Mouse (Mus musculus) activated CD4-positive, CD25-positive, alpha-beta regulatory T cell, adult 9 weeks (primary cell): Measurements from ENCODE around the gene Klhl9. TPM values are rescaled to one million over a fixed set of nuclear protein-coding genes. Genes with fewer than 3 reads are reported as not detected.

ENCODE experiments used
- polyA plus RNA-seq: library from polyadenylated mRNA; unstranded; fragments of 100-300 nt; shearing (Covaris generic); gene quantifications from one replicate; pipeline ENCODE4 v1.2.1, GENCODE M21; 2017

Gene Klhl9
- 20.7 TPM for polyA plus RNA-seq

DNA sequence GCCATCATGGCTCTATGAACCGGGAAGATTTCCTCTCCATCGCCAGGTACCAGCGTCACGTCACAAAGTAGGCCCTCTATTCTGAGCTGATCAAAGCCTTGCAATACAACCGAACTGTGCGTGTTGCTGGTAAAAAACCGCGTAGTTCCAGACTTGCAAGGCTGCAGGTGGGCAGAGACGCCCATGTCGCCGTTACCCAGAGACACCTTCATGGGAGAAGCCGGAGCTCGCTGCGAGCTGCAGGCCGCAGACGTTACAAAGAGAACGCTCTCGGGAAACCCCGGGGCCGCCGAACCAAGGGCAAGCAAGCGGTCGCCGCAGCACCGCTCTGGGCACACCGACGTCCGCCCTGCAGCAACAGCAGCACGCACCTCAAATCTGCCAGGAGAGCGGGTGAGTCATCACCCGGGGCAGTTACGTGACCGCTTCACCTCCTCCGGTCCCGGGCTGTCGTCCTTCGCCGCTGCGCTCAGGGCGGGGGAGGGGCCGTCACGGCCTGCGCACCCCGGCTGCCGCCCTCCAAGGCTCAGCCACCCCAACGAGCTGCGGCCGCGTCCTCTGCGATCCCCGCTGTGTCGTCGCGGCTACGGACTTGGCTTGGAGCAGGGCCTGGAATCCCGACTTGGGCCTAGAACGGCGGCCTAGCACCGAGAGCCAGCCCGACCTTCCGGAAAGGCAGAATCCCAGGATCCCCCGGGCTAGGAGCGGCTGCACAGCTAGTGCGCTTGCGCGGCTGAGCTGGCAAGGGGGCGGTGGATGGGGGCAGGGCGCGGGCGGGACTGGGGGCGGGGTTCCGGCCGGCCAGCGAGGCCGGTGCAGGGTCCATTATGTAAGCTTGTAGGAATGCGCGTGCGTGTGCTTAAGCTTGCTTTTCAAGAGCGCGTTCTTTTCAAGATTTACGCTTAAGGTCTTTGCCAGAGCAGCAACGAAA lies at the start of gene Klhl9, which contains the start of gene Gm26566:
Gene Klhl9 (minus strand): TSS at position 675 of the 931 bp plus-strand sequence.
Gene Gm26566 (plus strand): TSS at position 15 of the 931 bp plus-strand sequence.

DNA sequence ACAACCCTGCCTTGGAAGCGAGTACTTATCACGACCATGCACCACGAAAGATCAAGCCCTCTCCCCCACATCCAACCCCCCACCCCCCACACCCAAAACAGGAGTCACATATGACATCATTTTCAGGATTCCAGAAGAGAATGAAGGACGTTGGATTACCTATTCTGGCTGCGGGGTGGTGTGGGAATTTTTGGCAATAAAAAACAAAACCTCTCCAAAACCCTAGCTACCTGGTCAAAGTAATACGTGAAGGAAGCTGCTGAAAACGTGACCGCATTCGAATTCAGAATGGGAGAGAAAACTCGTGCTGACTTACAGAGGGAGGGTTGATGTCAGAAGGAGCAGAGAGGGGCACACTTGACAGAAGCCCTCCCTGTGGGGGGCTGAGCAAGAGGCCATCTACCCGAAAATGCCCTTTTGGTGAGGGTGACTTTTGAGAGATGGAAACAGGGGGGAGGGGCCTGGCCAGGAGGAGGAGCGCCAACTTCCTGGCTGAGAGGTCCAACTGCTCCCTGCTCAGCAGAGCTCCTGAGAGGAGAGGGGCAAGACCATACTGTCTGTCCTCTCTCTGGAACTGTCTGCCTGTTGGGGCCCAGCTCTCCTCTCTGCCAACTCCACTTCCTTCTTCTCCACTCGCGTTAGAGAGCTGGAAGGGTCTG lies 37.5 kb upstream of the Klhl9 start, which contains the start of gene Gm13283:
Gene Gm13283 (plus strand): TSS at position 510 of the 659 bp plus-strand sequence.

DNA sequence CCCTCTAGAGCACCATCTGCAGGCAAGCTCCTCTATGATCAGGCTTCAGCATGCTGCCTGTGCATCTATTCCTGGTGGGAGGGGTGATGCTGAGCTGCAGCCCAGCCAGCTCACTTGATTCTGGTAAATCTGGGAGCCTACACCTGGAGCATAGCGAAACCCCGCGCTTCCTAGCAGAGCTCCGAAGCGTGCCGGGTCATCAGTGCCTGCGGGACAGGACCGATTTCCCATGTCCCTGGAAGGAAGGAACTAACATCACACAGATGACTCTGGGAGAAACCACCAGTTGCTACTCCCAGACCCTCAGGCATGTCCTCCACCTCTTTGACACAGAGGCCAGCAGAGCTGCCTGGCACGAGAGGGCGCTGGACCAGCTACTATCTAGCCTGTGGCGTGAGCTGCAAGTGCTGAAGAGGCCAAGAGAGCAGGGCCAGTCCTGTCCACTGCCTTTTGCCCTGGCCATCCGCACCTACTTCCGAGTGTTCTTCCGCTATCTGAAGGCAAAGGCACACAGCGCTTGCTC lies 32.6 kb upstream of the Klhl9 start, which contains the start of gene Gm13271:
Gene Gm13271 (plus strand): TSS at position 51 of the 523 bp plus-strand sequence.

DNA sequence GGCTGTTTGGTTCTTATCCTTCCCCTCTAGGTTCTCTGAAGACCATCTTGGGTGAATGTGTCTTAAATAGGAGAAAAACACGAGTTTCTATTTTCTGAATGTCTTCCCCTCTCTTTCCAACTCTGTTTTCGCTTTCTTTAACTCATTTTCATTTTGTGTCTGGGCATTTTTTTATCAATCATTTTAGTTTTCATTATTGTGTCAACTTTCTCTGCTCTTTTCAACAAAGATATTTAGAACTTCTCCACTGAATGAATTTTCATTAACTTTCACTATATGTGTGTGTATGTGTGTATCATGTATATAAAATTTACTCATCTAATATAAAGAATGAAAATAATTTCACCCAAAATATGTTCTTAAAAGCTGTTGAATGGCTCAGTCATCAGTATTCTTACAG lies 31.0 kb downstream of the Klhl9 start, which contains the start of gene Ifnab:
Gene Ifnab (minus strand): TSS at position 101 of the 400 bp plus-strand sequence.

DNA sequence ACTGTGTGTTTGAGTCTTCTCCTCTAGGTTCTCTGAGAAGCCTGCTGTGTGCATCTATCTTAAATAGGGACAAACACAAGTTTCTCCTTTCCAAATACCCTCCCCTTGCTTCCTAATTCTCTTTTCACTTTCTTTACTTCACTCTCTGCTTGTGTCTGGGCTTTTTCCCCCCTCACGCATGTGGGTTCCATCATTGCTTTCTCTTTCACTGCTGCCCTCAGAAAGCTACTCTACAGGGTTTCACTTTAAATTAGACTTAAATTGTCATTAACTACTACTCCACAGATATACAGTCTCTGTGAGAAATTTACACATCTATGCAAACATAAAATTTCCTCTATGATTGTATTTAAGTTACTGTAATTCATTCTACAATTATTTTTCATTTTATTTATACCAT lies 38.5 kb downstream of the Klhl9 start, which contains the start of gene Ifna2:
Gene Ifna2 (minus strand): TSS at position 101 of the 400 bp plus-strand sequence.

DNA sequence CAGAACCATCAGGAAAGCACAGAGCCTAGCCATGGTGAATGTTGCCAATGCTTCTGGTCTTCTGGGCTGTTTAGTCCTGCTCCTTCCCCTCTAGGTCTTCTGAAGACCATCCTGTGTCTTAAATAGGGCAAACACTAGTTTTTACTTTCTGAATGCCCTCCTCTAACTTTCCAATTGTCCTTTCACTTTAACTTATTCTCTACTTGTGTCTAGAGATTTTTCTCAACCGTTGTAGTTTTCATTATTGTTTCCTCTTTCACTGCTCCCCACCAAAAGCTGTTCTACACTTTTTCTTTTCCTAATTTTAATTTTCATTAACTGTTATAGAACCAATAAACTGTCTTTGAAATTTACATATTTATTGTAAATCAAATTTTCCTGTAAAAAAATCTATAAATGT lies 45.4 kb downstream of the Klhl9 start, which contains the start of gene Ifna16:
Gene Ifna16 (minus strand): TSS at position 101 of the 400 bp plus-strand sequence.

Other genes starting within 250 kb of the Klhl9 start
- gene Ifnb1, start 199.7 kb downstream of the Klhl9 start, polyA plus RNA-seq, result not detected
- not detected for gene Ifna15, start 164.2 kb downstream of the Klhl9 start, polyA plus RNA-seq
- gene Ifna14, start 150.7 kb downstream of the Klhl9 start, polyA plus RNA-seq, result not detected
- gene Ifna9, start 130.1 kb downstream of the Klhl9 start, polyA plus RNA-seq, result not detected
- gene Ifna12, start 119.1 kb downstream of the Klhl9 start, polyA plus RNA-seq, result not detected
- not detected for gene C87499, start 88.1 kb downstream of the Klhl9 start, polyA plus RNA-seq
- not detected for gene Ifna13, start 78.0 kb downstream of the Klhl9 start, polyA plus RNA-seq
- gene Ifna16, start 45.5 kb downstream of the Klhl9 start, polyA plus RNA-seq, result not detected
- not detected for gene Ifna2, start 38.6 kb downstream of the Klhl9 start, polyA plus RNA-seq
- not detected for gene Ifnab, start 31.1 kb downstream of the Klhl9 start, polyA plus RNA-seq
- gene Gm26566, start 660 bp downstream of the Klhl9 start, polyA plus RNA-seq, result not detected
- gene Gm13271, start 32.4 kb upstream of the Klhl9 start, polyA plus RNA-seq, result not detected
- not detected for gene Gm13283, start 37.7 kb upstream of the Klhl9 start, polyA plus RNA-seq
- not detected for gene Gm13290, start 51.4 kb upstream of the Klhl9 start, polyA plus RNA-seq
- gene Gm13289, start 54.5 kb upstream of the Klhl9 start, polyA plus RNA-seq, result not detected
- gene Gm13272, start 57.4 kb upstream of the Klhl9 start, polyA plus RNA-seq, result not detected
- 0.43 TPM for gene Ifnz, start 59.7 kb upstream of the Klhl9 start, polyA plus RNA-seq
- not detected for gene Gm13276, start 63.2 kb upstream of the Klhl9 start, polyA plus RNA-seq
- gene Gm13277, start 66.2 kb upstream of the Klhl9 start, polyA plus RNA-seq, result not detected
- gene Gm13278, start 69.1 kb upstream of the Klhl9 start, polyA plus RNA-seq, result not detected
- gene Gm13275, start 72.0 kb upstream of the Klhl9 start, polyA plus RNA-seq, result not detected
- not detected for gene Gm13279, start 74.9 kb upstream of the Klhl9 start, polyA plus RNA-seq
- gene Gm13285, start 77.2 kb upstream of the Klhl9 start, polyA plus RNA-seq, result 0.83 TPM
- gene Gm13287, start 80.8 kb upstream of the Klhl9 start, polyA plus RNA-seq, result not detected
- gene Gm13288, start 83.1 kb upstream of the Klhl9 start, polyA plus RNA-seq, result not detected
- gene Ifna7, start 93.8 kb upstream of the Klhl9 start, polyA plus RNA-seq, result not detected
- gene Ifna11, start 97.5 kb upstream of the Klhl9 start, polyA plus RNA-seq, result not detected
- gene Ifna6, start 105.0 kb upstream of the Klhl9 start, polyA plus RNA-seq, result not detected
- not detected for gene Ifna5, start 113.1 kb upstream of the Klhl9 start, polyA plus RNA-seq
- gene Ifna4, start 119.4 kb upstream of the Klhl9 start, polyA plus RNA-seq, result not detected
- gene Ifna1, start 127.6 kb upstream of the Klhl9 start, polyA plus RNA-seq, result not detected
- not detected for gene Ifne, start 157.7 kb upstream of the Klhl9 start, polyA plus RNA-seq